Mouse (Mus musculus): ENCODE data around the gene Ip6k2. TPM values are rescaled to one million over a fixed set of nuclear protein-coding genes. Genes with fewer than 3 reads are reported as not detected.

The Ip6k2 gene
- total and polyA plus RNA-seq, 2 experiments from 2014 or later: 126 to 228 TPM

GRCm38 (mm10) chr9:108786494-108786893 is 2.9 kb downstream of the Ip6k2 start:
- Histone ChIP-seq H3K4me3 (ENCODE audit: low read depth, low read length) (peak overlapping the region; percentile 81), H3K27ac (ENCODE audit: low read depth, low read length) (no peak overlapping the region), H3K4me2 (ENCODE audit: low read depth, low read length, poor library complexity, severe bottlenecking) (peak overlapping the region; percentile 74), H3K9ac (replicated peaks; ENCODE audit: low read length, poor library complexity, severe bottlenecking) (0 out of 2 replicates have a peak overlapping the region, but pooled peaks have one; percentile 8), H3K4me1 (ENCODE audit: insufficient read depth, low read length) (peaks cover 24% of the 10 kb centered on the region), H3K36me3 (ENCODE audit: insufficient read depth, low read length) (no peaks in the 10 kb centered on the region), H3K9me3 (ENCODE audit: low read length) (no peaks in the 10 kb centered on the region), H3K27me3 (ENCODE audit: insufficient read depth, low read length) (no peaks in the 10 kb centered on the region)
- no peak for TF ChIP-seq CTCF (IDR thresholded peaks at IDR 0.05)
- DNase-seq (ENCODE audit: low spot score) (no peak), ATAC-seq (ENCODE audit: low FRiP score) (no peak)
- 65% methylated on average over 1 of the region's 1 CpGs for WGBS

- Histone ChIP-seq H3K36me3 (ENCODE audit: insufficient read depth, low read length) (no peaks in the 10 kb centered on the region), H3K27ac (ENCODE audit: low read depth, low read length) (no peak overlapping the region), H3K9me3 (ENCODE audit: low read length) (no peaks in the 10 kb centered on the region), H3K9ac (replicated peaks; ENCODE audit: low read length, poor library complexity, severe bottlenecking) (no peak overlapping the region), H3K4me2 (ENCODE audit: low read depth, low read length, poor library complexity, severe bottlenecking) (peak overlapping the region; percentile 32), H3K4me1 (ENCODE audit: insufficient read depth, low read length) (peaks cover 30% of the 10 kb centered on the region), H3K27me3 (ENCODE audit: insufficient read depth, low read length) (no peaks in the 10 kb centered on the region), H3K4me3 (ENCODE audit: low read depth, low read length) (no peak overlapping the region)
- TF ChIP-seq CTCF (IDR thresholded peaks at IDR 0.05): no peak
- ATAC-seq (ENCODE audit: low FRiP score): no peak
- DNase-seq (ENCODE audit: low spot score): no peak
- 76% methylated on average over 2 of the region's 2 CpGs for WGBS
Observed at GRCm38 (mm10) chr9:108787080-108787479, 3.5 kb downstream of the Ip6k2 start.

GRCm38 (mm10) chr9:108788713-108789112 is 5.1 kb downstream of the Ip6k2 start:
- TF ChIP-seq CTCF (IDR thresholded peaks at IDR 0.05): no peak
- H3K4me2 ChIP-seq (ENCODE audit: low read depth, low read length, poor library complexity, severe bottlenecking): 0 out of 2 replicates have a peak overlapping the region, but pooled peaks have one; percentile 9
- no peaks in the 10 kb centered on the region for H3K27me3 ChIP-seq (ENCODE audit: insufficient read depth, low read length)
- ATAC-seq (ENCODE audit: low FRiP score) (no peak), DNase-seq (ENCODE audit: low spot score) (no peak)
- no peaks in the 10 kb centered on the region for H3K36me3 ChIP-seq (ENCODE audit: insufficient read depth, low read length)
- 69% methylated on average over 3 of the region's 3 CpGs for WGBS
- H3K27ac ChIP-seq (ENCODE audit: low read depth, low read length): no peak overlapping the region
- H3K9me3 ChIP-seq (ENCODE audit: low read length): no peaks in the 10 kb centered on the region
- no peak overlapping the region for H3K4me3 ChIP-seq (ENCODE audit: low read depth, low read length)
- no peak overlapping the region for H3K9ac ChIP-seq (replicated peaks; ENCODE audit: low read length, poor library complexity, severe bottlenecking)
- H3K4me1 ChIP-seq (ENCODE audit: insufficient read depth, low read length): peaks cover 32% of the 10 kb centered on the region

- no peak overlapping the region for H3K27ac ChIP-seq (ENCODE audit: low read depth, low read length)
Observed at GRCm38 (mm10) chr9:108792307-108792706, 8.7 kb downstream of the Ip6k2 start.

GRCm38 (mm10) chr9:108792730-108793129 is 9.1 kb downstream of the Ip6k2 start:
- no peak overlapping the region for H3K4me2 ChIP-seq (ENCODE audit: low read depth, low read length, poor library complexity, severe bottlenecking)
- TF ChIP-seq CTCF (IDR thresholded peaks at IDR 0.05): no peak
- peaks cover 15% of the 10 kb centered on the region for H3K4me1 ChIP-seq (ENCODE audit: insufficient read depth, low read length)
- ATAC-seq (ENCODE audit: low FRiP score) (no peak), DNase-seq (ENCODE audit: low spot score) (no peak)
- H3K27ac ChIP-seq (ENCODE audit: low read depth, low read length): no peak overlapping the region
- no peak overlapping the region for H3K4me3 ChIP-seq (ENCODE audit: low read depth, low read length)
- H3K27me3 ChIP-seq (ENCODE audit: insufficient read depth, low read length): no peaks in the 10 kb centered on the region
- no peaks in the 10 kb centered on the region for H3K9me3 ChIP-seq (ENCODE audit: low read length)
- H3K36me3 ChIP-seq (ENCODE audit: insufficient read depth, low read length): peaks cover 14% of the 10 kb centered on the region
- 46% methylated on average over 3 of the region's 3 CpGs for WGBS
- H3K9ac ChIP-seq (replicated peaks; ENCODE audit: low read length, poor library complexity, severe bottlenecking): no peak overlapping the region; the same call in 1 of the 2 replicates

More at GRCm38 (mm10) chr9:108792307-108792706, 8.7 kb downstream of the Ip6k2 start:
- peaks cover 18% of the 10 kb centered on the region for H3K4me1 ChIP-seq (ENCODE audit: insufficient read depth, low read length)
- H3K36me3 ChIP-seq (ENCODE audit: insufficient read depth, low read length): peaks cover 10% of the 10 kb centered on the region
- WGBS: 61% methylated on average over 1 of the region's 1 CpGs
- no peak for DNase-seq (ENCODE audit: low spot score)
- no peak overlapping the region for H3K4me3 ChIP-seq (ENCODE audit: low read depth, low read length)
- H3K9ac ChIP-seq (replicated peaks; ENCODE audit: low read length, poor library complexity, severe bottlenecking): no peak overlapping the region
- TF ChIP-seq CTCF (IDR thresholded peaks at IDR 0.05): no peak
- no peaks in the 10 kb centered on the region for H3K9me3 ChIP-seq (ENCODE audit: low read length)
- H3K4me2 ChIP-seq (ENCODE audit: low read depth, low read length, poor library complexity, severe bottlenecking): no peak overlapping the region
- H3K27me3 ChIP-seq (ENCODE audit: insufficient read depth, low read length): no peaks in the 10 kb centered on the region
- ATAC-seq (ENCODE audit: low FRiP score): no peak

GRCm38 (mm10) chr9:108795281-108795680 is 11.7 kb downstream of the Ip6k2 start:
- H3K4me2 ChIP-seq (ENCODE audit: low read depth, low read length, poor library complexity, severe bottlenecking): no peak overlapping the region
- DNase-seq (ENCODE audit: low spot score): no peak
- no peaks in the 10 kb centered on the region for H3K27me3 ChIP-seq (ENCODE audit: insufficient read depth, low read length)
- peaks cover 8% of the 10 kb centered on the region for H3K4me1 ChIP-seq (ENCODE audit: insufficient read depth, low read length)
- H3K9me3 ChIP-seq (ENCODE audit: low read length): no peaks in the 10 kb centered on the region
- peaks cover 33% of the 10 kb centered on the region for H3K36me3 ChIP-seq (ENCODE audit: insufficient read depth, low read length)
- ATAC-seq (ENCODE audit: low FRiP score): no peak
- 63% methylated on average over 2 of the region's 2 CpGs for WGBS
- no peak overlapping the region for H3K9ac ChIP-seq (replicated peaks; ENCODE audit: low read length, poor library complexity, severe bottlenecking)
- H3K4me3 ChIP-seq (ENCODE audit: low read depth, low read length): no peak overlapping the region
- no peak for TF ChIP-seq CTCF (IDR thresholded peaks at IDR 0.05)
- H3K27ac ChIP-seq (ENCODE audit: low read depth, low read length): no peak overlapping the region

Measured in midbrain, postnatal 0 days (tissue).